Mouse (Mus musculus) urinary bladder, postnatal 10 days (tissue): ENCODE measurements at regions not wholly inside any gene's neighbourhood (a gene's known extent, or its start where the extent isn't known, plus 50 kb on each side); places are given as distances from the start of the nearest gene placed in this dataset.

Experiments
- DNase-seq: peaks from one replicate; pipeline ENCODE4 v3.0.0; 2022; ENCODE audit warnings: low spot score

DNA sequence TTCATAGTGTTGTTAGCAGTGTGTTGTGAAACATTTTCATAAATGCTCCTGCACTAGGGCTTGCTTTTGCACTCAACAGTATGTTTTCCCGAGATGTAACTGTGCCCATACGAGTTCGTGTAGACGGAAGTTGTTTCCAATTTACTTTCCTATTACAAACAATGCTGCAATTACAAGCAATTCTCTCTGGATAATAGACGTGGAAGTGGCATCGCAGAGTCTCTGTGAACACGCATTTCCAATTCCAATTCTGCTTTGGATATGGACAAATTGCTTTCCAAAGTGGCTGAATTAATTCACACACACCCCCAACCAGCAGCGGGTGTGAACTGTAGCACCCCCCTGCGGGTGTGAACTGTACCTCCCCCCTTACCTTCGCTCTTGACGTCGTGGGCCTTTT is 250.9 kb upstream of the Dio3 start:
- DNase-seq = no peak

DNA sequence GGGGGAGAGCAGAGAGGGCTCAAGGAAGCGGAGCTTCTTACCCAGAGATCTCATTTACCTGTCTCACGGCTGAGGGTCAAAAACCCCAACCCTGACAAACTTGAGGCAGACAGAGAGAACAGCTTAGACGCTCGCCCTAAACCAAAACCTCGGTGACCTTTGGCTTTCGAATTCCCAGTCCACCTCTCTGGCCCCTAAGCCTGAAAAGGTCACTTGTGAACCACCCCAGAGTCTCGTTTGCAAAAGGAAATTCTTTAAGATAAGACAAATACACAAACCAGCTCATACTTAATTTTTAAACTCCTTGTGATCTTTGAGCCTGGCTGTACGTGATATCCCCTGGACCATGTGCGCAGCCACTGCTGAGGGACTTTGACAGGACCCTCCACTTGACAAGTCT is 250.2 kb upstream of the Dio3 start:
- DNase-seq = no peak

GRCm38 (mm10) chr12:110031326-110031725 is 247.5 kb upstream of the Dio3 start:
- no peak for DNase-seq

DNA sequence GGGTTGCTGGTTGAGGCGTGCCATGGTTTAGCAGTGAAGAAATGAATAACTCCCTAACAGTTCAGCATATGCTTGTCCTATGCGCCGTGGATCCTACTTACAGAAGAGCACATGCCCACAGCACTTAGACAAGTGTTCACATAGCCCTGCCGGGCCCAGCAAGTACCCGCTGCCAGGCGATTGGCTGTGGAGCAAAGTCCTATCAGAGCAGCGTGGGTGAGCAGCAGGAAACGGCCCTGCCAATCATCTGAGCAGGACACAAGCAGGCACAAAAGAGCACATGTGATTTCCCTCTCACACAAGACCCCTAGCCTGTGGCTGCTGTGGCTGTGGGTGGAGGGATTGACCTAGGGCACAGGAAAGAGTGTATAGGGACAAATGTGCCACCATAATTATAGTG is 243.7 kb upstream of the Dio3 start:
- no peak for DNase-seq

DNA sequence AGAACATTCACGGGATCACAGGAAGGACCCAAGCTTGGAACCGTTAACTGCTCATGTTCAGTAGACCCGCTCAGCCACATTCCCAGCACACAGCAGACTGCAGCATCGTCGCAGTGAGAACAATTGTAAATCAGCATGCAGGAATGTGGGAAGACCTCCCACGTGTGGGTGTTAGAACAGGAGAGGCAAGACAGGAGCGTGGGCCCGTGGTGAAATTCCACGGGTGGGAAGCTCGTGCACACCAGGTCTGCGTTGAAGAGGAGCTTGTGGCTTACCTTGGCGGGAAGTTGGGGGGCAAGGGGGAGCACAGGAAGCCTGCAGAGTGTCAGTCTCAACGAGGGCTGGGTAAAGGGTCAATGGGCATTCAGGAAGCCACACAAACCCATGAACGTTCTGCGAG is 238.2 kb upstream of the Dio3 start:
- no peak for DNase-seq

GRCm38 (mm10) chr12:110041782-110042181 is 237.1 kb upstream of the Dio3 start:
- no peak for DNase-seq

DNA sequence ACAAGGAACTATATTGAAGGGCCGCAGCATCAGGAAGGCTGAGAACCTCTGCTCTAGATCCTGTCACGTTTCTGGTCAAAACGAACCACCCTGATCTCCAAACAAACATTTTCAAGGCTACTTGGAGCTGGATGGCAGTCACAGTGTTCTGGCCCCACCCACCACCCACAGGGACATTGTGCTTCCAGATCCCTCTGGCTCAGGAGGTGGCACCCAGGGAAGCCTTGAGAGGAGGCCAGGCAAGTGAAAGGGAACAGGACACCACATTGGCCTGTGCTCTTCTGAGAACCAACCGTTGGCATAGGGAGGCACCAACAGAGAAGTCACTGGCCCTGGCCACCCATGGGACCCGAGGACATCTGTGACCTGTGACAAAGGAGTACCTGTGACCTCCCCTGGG is 234.6 kb upstream of the Dio3 start:
- no peak for DNase-seq

- no peak for DNase-seq
Observed at GRCm38 (mm10) chr12:110044721-110045120, 234.1 kb upstream of the Dio3 start.

- DNase-seq = no peak
Observed at GRCm38 (mm10) chr12:110045770-110046330, 233.0 kb upstream of the Dio3 start.

- no peak for DNase-seq
Observed at GRCm38 (mm10) chr12:110046613-110047012, 232.3 kb upstream of the Dio3 start.

DNA sequence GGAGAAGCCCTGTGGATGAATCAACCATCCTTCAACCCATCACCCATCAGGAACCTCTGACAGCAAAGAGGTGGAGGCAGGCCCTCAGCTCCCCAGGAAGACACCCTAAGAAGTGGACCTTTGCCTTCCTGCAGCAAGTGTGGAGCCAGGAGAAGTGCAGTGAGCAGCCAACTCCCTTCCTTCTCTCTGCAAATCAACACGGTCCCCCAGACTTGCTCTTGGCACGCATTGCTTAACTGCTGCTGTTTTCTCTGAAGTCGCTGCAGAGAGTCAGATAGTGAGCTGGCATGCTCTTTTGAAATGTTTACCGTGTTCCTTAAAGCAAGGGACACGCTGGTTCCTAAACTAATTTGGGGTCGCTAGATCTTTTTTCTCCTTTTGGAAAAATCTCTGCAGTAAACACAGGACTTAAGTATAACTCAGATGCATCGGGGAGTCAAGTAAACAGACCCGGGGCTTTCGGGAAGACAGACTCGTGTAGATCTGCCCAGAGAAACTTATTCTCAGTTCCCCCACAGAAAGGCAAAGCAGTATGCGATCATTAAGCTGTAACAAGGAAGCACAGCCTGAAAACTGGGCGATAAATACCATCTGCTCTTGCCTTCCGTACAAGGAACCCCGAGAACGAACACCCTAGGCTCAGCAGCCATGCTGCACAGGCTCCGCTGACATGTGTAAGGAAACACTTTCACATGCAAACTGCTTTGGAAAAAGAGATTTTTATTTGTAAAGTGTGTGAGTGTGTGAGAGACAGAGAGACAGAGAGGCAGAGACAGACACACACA is 231.2 kb upstream of the Dio3 start:
- no peak for DNase-seq

DNA sequence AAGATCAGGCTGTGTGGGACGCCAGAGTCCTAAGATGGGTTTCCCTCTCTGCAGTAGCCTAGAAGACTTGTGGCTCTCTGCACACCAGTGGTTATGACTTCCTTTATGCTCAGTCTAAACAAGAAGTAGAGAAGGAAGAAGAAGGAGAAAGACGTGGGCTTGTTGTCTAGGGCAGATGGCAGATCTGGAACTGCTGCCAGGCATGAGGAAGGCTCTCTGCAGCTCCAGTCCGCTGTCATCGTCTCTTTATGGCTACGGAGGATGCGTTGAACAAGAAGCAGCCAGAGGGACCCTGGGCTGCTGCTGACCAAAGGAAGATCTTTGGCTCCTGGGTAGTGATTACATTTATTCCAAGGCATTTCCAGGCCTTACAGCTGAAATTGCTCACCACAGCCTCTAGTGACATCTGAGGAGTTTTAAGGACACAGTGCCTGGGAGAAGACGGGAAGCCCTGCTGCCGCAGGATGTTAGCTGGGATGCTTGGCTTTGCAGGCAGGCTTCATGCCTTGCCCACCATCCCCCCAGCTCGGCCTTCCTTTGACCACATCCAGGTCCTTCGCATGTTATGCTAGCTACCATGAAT is 229.6 kb upstream of the Dio3 start:
- DNase-seq = no peak

GRCm38 (mm10) chr12:110059321-110059720 is 219.5 kb upstream of the Dio3 start:
- DNase-seq = no peak

GRCm38 (mm10) chr12:110061961-110062360 is 216.9 kb upstream of the Dio3 start:
- no peak for DNase-seq

- no peak for DNase-seq
Observed at GRCm38 (mm10) chr12:110063013-110063412, 215.9 kb upstream of the Dio3 start.

- DNase-seq = no peak
Observed at GRCm38 (mm10) chr12:110066361-110066885, 212.4 kb upstream of the Dio3 start.

- no peak for DNase-seq
Observed at GRCm38 (mm10) chr12:110070506-110070905, 208.4 kb upstream of the Dio3 start.

DNA sequence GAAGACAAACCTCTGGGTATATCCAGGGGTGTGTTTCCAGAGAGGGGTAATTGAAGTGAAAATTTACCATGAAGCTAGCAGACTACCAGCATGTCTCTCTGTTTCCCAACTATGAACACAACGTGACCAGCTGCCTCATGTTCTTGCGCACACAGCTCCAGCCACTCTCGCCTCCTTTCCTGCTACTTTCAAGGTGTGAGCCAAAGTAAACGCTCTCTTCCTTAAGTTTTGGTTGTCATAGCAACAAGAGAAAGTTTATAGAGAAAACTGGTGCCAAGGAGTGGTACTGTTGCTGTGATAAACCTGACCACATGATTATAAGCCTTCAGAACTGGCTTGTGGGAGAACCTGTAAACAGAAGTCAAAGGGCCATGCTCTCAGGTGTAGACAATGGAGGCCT is 207.0 kb upstream of the Dio3 start:
- DNase-seq = no peak

DNA sequence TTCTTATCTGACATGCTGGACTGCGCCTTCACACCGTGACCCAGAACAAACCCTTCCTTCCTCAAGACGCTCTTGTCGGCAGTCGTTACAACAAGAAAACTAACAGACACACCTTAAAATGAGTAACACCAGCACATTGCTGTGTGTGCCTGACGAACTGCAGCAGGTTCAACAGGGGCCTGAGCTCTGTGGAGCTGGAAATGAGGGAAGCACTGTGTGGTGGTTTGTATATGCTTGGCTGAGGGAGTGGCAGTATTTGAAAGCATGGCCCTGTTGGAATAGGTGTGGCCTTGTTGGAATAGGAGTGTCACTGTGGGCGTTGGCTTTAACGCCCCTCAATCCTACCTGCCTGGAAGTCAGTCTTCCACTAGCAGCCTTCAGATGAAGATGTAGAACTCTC is 203.9 kb upstream of the Dio3 start:
- DNase-seq = no peak

- DNase-seq = no peak
Observed at GRCm38 (mm10) chr12:110077211-110077884, 201.5 kb upstream of the Dio3 start.

GRCm38 (mm10) chr12:110078081-110078505 is 200.8 kb upstream of the Dio3 start:
- DNase-seq = no peak

GRCm38 (mm10) chr12:110081831-110082615 is 196.8 kb upstream of the Dio3 start:
- DNase-seq = no peak
